Mouse (Mus musculus) R1 (cell line): Measurements from ENCODE around the gene 1110032A03Rik.

Source experiments
- DNase-seq: peaks from one replicate; pipeline ENCODE4 v3.0.0-alpha.2; 2018; ENCODE audit warnings: low read depth, low spot score

The 1110032A03Rik gene

DNA sequence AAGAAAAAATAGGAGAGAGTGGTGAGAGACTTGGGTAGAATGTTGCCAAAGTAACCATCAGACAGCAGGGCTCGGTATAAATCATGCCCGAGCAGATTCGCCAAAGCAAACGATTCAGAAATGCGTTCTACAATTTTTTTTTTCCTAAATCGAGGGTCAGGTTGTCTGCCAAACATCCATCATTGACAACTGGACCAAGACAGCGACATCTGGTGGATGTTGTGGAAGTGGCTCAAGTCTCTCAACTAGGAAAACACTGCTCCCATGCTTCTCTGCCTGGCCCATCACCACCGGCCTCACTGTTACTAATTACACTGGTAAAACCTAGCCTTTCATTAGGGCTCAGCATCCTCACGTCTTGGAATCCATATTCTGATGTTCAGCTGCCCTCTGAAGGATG, 40.3 kb downstream of the 1110032A03Rik start:
- DNase-seq: peak; percentile 77

DNA sequence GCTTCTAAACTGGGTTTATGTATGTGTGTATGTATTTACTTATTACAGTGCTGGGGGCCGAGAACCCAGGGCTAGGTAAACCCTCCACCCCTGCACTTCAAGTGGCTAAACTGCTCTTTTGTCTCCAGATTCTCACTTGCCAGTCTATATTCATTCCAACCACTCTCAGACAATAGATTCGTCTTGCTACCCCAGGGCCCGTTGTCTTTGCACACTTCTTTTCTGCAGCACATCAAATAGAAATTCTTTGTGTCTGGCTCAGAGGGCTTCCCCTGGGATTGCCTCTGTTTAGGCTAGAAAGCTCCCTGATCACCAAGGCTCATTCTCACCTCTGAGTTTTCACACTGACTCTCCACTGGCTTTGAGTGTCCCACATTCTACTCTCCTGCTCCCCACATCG, 42.8 kb downstream of the 1110032A03Rik start:
- DNase-seq: no peak

DNA sequence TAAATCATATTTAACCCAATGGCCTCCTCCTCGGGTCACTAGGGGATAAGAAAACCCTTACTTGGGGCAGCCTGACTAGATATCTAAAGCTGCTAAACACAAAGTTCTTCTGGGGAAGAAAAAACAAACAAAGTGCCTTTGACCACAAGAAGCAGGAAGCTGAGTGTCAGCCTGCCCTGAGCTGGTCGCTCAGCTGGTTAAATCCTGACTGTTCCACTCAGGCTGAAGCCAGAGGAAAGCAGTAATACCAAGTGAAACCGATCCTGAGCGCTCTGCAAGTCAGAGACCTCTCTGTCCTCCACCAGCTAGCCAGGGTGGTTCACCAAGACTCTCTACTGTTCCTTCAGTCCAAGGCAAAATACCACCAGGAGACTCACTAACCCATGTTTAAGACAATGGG, 45.7 kb downstream of the 1110032A03Rik start:
- no peak for DNase-seq

- DNase-seq: peak; percentile 92
Observed at GRCm38 (mm10) chr9:50727925-50728651, 47.2 kb downstream of the 1110032A03Rik start.

DNA sequence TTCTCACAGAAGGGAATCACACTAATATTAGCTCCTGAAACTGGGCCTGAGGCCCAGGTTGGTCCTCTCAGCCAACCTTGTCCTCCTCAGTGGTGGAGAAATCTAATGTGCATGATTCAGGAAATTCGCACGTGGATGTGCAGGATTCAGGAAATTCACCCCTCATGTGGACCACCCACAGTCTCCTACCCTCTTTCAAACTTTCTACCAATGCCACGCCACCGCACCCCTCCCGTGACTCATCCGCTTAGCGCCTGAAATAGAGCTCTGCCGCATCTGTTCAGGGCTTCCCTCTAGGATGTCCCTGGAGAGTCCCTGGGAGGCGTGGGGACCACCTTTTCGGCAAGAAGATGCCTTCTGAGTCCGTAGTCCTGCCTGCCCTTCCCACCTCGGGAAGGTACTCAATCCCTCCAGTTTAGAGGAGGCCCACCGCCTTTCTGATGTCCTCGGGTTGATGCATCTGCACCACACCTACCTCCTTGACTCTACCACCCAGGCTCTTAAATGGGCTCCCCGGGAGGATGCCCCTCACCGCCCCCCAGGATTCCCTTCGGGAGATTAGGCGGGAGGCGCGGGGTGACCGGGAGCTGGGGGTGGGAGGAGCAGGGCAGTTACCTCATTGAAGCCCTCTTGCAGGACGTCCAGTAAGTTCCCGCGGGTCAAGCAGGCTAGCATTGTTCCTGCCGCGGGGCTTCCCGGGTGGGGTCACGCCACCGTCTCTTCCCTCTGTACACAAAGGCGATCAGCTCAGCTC, 48.0 kb downstream of the 1110032A03Rik start:
- peak; percentile 79 for DNase-seq

DNA sequence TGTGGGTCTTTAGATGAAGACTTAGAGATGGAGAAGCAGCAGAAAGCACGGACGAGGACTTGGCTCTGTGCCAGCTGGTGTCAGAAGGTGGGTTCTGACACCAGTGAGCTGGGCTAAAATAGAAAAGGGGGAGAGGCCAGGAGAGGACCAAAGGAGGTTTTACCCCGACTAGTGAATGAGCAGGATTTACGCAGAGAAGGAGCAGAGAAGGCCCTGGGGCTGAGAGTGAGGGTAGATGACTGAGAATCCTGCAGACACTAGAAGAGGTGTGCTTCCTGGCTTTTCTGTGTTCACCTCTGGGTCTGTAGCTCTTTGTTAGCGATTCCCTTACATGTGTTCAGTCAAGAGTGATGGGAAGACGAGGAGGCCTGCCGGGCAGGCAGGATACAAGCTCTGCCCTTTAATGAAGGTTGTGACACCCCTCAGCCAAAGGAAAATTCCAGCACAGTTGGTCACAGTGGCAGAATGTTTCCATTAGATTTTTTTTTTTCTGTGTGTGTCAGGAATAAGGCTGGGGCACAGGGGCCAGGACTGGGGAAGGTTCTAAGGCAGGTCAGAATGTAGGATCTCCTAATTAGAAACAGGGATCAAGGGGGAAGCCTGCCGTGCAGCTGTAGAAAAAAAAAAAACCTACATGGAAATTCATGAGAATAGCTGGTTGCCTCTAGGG, 49.3 kb downstream of the 1110032A03Rik start:
- DNase-seq: no peak

DNA sequence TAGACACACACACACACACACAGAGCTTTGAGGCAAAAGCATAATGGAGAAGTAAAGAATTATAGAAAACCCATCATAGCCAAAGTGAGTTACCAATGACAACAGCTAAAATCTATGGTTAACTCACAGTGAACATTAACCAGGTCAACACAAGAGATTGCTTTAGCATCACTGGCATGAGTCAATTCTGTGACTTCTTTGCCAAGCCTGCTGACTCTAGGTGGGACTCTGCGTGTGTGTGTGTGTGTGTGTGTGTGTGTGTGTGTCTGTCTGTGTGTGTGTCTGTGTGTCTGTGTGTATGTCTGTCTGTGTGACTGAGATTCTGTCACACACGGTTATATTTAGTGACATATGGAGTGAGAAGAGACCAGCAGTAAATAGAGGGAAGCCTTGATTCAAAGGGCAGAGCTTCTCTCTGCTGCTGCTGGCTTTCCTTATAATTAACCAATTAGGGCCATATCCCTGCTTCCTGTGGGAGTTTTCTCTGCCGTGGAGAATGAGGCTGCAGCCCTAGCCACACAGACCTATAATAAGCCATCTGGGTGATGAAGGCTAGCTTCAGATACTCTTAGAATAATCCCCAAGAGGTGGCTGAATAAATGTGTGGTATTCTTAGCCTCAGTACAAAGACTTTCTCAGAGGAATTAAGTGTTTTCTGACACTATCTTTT, 50.5 kb downstream of the 1110032A03Rik start:
- no peak for DNase-seq

DNA sequence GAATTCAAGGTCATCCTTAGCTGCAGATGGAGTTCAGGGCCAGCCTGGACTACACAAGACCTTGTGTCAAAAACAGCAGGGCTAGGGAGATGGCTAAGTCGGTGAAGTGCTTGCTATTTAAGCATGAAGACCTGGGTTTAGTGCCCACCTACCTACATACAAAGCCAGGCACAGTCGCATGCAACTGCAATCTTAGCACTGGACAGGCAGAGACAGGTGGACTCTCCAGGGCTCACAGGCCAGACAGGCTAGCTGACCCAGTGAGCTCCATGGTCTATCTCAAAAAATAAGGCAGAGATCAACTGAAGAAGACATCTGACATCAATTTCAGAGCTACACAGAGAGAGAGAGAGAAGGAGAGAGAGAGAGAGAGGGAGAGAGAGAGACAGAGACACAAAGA, 51.2 kb downstream of the 1110032A03Rik start:
- no peak for DNase-seq

DNA sequence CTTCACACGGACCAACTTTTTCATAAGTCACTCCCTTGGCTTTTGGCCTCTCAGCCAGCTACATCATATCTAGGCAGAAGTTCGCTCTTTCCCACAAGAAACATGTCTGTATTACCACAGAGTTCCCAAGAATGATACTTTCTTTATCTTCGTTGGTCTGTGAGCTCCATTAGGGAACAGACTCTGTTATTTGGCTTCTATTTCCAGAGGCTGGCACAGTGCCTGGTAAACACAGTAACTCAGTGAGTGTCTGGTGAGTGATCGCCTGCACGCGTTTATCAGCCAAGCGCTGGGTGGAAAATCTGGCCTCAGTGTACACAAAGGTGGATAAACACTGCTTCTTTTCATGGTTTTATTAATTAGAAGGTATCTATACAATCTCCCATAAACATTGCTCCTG, 51.9 kb downstream of the 1110032A03Rik start:
- DNase-seq: no peak

- DNase-seq: no peak
Observed at GRCm38 (mm10) chr9:50722451-50722911, 52.8 kb downstream of the 1110032A03Rik start.

GRCm38 (mm10) chr9:50721061-50721460, 54.3 kb downstream of the 1110032A03Rik start:
- peak; percentile 41 for DNase-seq

GRCm38 (mm10) chr9:50718878-50719277, 56.4 kb downstream of the 1110032A03Rik start:
- DNase-seq: no peak

GRCm38 (mm10) chr9:50714188-50714587, 61.1 kb downstream of the 1110032A03Rik start:
- DNase-seq: no peak
